Mouse (Mus musculus) midbrain, postnatal 0 days (tissue): Measurements from ENCODE around the gene Olfr1243. TPM values are rescaled to one million over a fixed set of nuclear protein-coding genes. Genes with fewer than 3 reads are reported as not detected.
"Not testable (repeated sequence)": the region's sequence is repeated elsewhere in the genome, so short reads cannot be mapped to it uniquely, and the experiment has no call there.

Experiments used
- ATAC-seq: fragments of 200-750 bp; cut with Nextera tagmentation; 2 replicates; pipeline ENCODE4 v1.8.0; 2017; ENCODE audit warnings: moderate number of reproducible peaks, mild to moderate bottlenecking, moderate TSS enrichment, moderate library complexity; ENCODE audit not compliant: low FRiP score
- DNase-seq: peaks from one replicate; pipeline ENCODE4 v3.0.0-alpha.2; 2015; ENCODE audit warnings: low spot score
- H3K27ac ChIP-seq: fragments of 300-500 bp; sonication (generic); 2 replicates; pipeline ENCODE4 v1.5.1; 2014; ENCODE audit warnings: low read depth, mild to moderate bottlenecking, low read length, mixed read lengths
- H3K27me3 ChIP-seq: fragments of 300-500 bp; sonication (generic); 2 replicates; pipeline ENCODE4 v1.6.1; 2014; ENCODE audit warnings: low read length, control low read depth, mixed read lengths; ENCODE audit not compliant: insufficient read depth
- H3K36me3 ChIP-seq: fragments of 300-500 bp; sonication (generic); 2 replicates; pipeline ENCODE4 v1.6.1; 2014; ENCODE audit warnings: low read length, control low read depth, mixed read lengths; ENCODE audit not compliant: insufficient read depth
- H3K4me1 ChIP-seq: fragments of 300-500 bp; sonication (generic); 2 replicates; pipeline ENCODE4 v1.6.1; 2014; ENCODE audit warnings: mild to moderate bottlenecking, control low read depth, antibody characterized with exemption, low read length, mixed read lengths; ENCODE audit not compliant: insufficient read depth
- H3K4me2 ChIP-seq: fragments of 300-500 bp; sonication (generic); 2 replicates; pipeline ENCODE4 v1.6.1; 2014; ENCODE audit warnings: low read depth, mild to moderate bottlenecking, low read length, mixed read lengths; ENCODE audit not compliant: poor library complexity, severe bottlenecking
- H3K4me3 ChIP-seq: fragments of 300-500 bp; sonication (generic); 2 replicates; pipeline ENCODE4 v1.5.1; 2014; ENCODE audit warnings: low read depth, mild to moderate bottlenecking, low read length, moderate library complexity
- H3K9ac ChIP-seq: fragments of 300-500 bp; sonication (generic); replicated peaks from 2 replicates; pipeline ENCODE4 v1.6.1; 2014; ENCODE audit warnings: mild to moderate bottlenecking, low read length, moderate library complexity, mixed read lengths; ENCODE audit not compliant: poor library complexity, severe bottlenecking
- H3K9me3 ChIP-seq: fragments of 300-500 bp; sonication (generic); 2 replicates; pipeline ENCODE4 v1.6.1; 2016; ENCODE audit warnings: low read length, control low read depth
- CTCF ChIP-seq: IDR thresholded peaks from 2 replicates; pipeline ENCODE4 v1.5.1; 2016; ENCODE audit warnings: antibody characterized with exemption, mild to moderate bottlenecking
- WGBS: fragments of 180-500 bp; shearing (Covaris S2); extraction: QIAGEN DNeasy Blood & Tissue Kit; methylation state at CpG from one replicate; pipeline ENCODE4 v1.1.7; 2014; 5-methylcytosine and 5-hydroxymethylcytosine counted together
- polyA plus RNA-seq: library from polyadenylated mRNA; unstranded; fragments of >200 nt; fragmentation: Nextera tagmentation; extraction: Ambion mirVana; gene quantifications from 2 replicates; pipeline ENCODE4 v1.2.1, GENCODE M21; 2015
- total RNA-seq: library from RNA; depleted of rRNA; stranded (reverse); fragments of >200 nt; gene quantifications from 2 replicates; pipeline ENCODE4 v1.2.3, GENCODE M21; 2014; rRNA removed

The Olfr1243 gene
- total RNA-seq, result not detected in 2 replicates
- polyA plus RNA-seq, result not detected in 2 replicates

DNA sequence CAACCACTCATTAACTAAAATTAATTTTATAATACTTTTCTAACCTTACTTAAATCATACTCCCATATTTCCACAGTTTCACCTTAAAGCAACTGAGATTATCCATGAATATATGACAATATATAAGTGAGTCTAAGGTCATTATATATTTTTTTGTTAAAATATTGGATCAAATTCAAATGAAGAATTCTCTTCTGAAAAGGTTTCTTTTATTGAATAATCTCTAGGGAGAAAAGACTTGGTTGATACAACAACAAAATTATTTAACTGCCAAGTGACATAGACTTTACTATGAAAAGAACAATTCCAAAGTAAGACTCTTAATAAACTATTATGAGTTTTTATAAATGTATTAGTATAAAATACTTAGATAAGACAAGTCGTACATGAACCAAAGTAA is at the start of gene Olfr1243:
TSS of gene Olfr1243 (minus strand) at position 101 of the 400 bp plus-strand sequence.
- no peak for ATAC-seq
- H3K4me1 ChIP-seq, result no peaks in the 10 kb centered on the region
- H3K9ac ChIP-seq, result no peak within 1 kb of the TSS
- DNase-seq, result no peak
- no peaks in the 10 kb centered on the region for H3K36me3 ChIP-seq
- H3K4me2 ChIP-seq, result no peak within 1 kb of the TSS
- H3K27me3 ChIP-seq, result no peaks in the 10 kb centered on the region
- H3K4me3 ChIP-seq, result no peak within 1 kb of the TSS
- H3K9me3 ChIP-seq, result no peaks in the 10 kb centered on the region
- whole genome bisulfite sequencing, result 89% methylated on average over 1 of the region's 1 CpGs
- no peak for TF ChIP-seq CTCF
- H3K27ac ChIP-seq, result no peak within 1 kb of the TSS

- Histone ChIP-seq H3K4me1 (no peaks in the 10 kb centered on the region), H3K9me3 (no peaks in the 10 kb centered on the region), H3K27me3 (no peaks in the 10 kb centered on the region), H3K27ac (no peak within 1 kb of the TSS), H3K36me3 (no peaks in the 10 kb centered on the region), H3K4me2 (no peak within 1 kb of the TSS), H3K4me3 (no peak within 1 kb of the TSS), H3K9ac (no peak within 1 kb of the TSS)
- no peak for TF ChIP-seq CTCF
- no peak for ATAC-seq
- WGBS, result 87% methylated on average over 1 of the region's 1 CpGs
- DNase-seq, result no peak
Observed at GRCm38 (mm10) chr2:89578347-89578746, 47.1 kb upstream of the Olfr1243 start, which contains the start of gene Olfr1245. TSS of gene Olfr1245 (minus strand) at chr2:89578447.

- WGBS, result 61% methylated on average over 2 of the region's 2 CpGs
- not testable (repeated sequence) for H3K36me3 ChIP-seq
Observed at GRCm38 (mm10) chr2:89562706-89563105, 31.4 kb upstream of the Olfr1243 start.

GRCm38 (mm10) chr2:89544516-89544915 is 13.2 kb upstream of the Olfr1243 start:
- DNase-seq, result peak; percentile 69
- H3K9me3 ChIP-seq, result no peaks in the 10 kb centered on the region

More at GRCm38 (mm10) chr2:89562706-89563105, 31.4 kb upstream of the Olfr1243 start:
- H3K4me3 ChIP-seq, H3K27ac ChIP-seq, ATAC-seq, DNase-seq, H3K9me3 ChIP-seq, H3K27me3 ChIP-seq, H3K4me1 ChIP-seq, H3K4me2 ChIP-seq, H3K9ac ChIP-seq: not testable (repeated sequence)

GRCm38 (mm10) chr2:89539923-89540322 is 8.6 kb upstream of the Olfr1243 start:
- Histone ChIP-seq H3K27ac (no peak overlapping the region), H3K4me2 (no peak overlapping the region), H3K9me3 (no peaks in the 10 kb centered on the region), H3K4me1 (no peaks in the 10 kb centered on the region), H3K4me3 (no peak overlapping the region), H3K36me3 (no peaks in the 10 kb centered on the region), H3K27me3 (no peaks in the 10 kb centered on the region), H3K9ac (no peak overlapping the region)
- 67% methylated on average over 1 of the region's 1 CpGs for WGBS
- ATAC-seq (no peak), DNase-seq (no peak)
- TF ChIP-seq CTCF, result no peak

More at GRCm38 (mm10) chr2:89544516-89544915, 13.2 kb upstream of the Olfr1243 start:
- peak; percentile 38; the same call in 1 of the 2 replicates for ATAC-seq
- Histone ChIP-seq H3K4me3 (no peak overlapping the region), H3K9ac (no peak overlapping the region), H3K36me3 (no peaks in the 10 kb centered on the region), H3K27me3 (no peaks in the 10 kb centered on the region), H3K4me1 (no peaks in the 10 kb centered on the region), H3K4me2 (no peak overlapping the region), H3K27ac (no peak overlapping the region)
- peak; percentile 82 for TF ChIP-seq CTCF
- WGBS, result 38% methylated on average over 2 of the region's 2 CpGs

GRCm38 (mm10) chr2:89498235-89498634 is 33.1 kb downstream of the Olfr1243 start, which contains the start of gene Olfr1242:
TSS of gene Olfr1242 (minus strand) at chr2:89498335.
- no peaks in the 10 kb centered on the region for H3K27me3 ChIP-seq
- H3K4me3 ChIP-seq, result no peak within 1 kb of the TSS
- H3K4me1 ChIP-seq, result no peaks in the 10 kb centered on the region
- H3K36me3 ChIP-seq, result no peaks in the 10 kb centered on the region
- no peak for TF ChIP-seq CTCF
- DNase-seq (no peak), ATAC-seq (no peak)
- 87% methylated on average over 1 of the region's 1 CpGs for WGBS
- no peak within 1 kb of the TSS for H3K27ac ChIP-seq
- no peak within 1 kb of the TSS for H3K4me2 ChIP-seq
- H3K9me3 ChIP-seq, result no peaks in the 10 kb centered on the region
- H3K9ac ChIP-seq, result no peak within 1 kb of the TSS
